Mouse (Mus musculus) spleen, postnatal 14 days (tissue): ENCODE data around the gene Mipep.

Experiments
- DNase-seq, 2 experiments: peaks; one replicate each; pipeline ENCODE4 v3.0.0; 2021 to 2022; ENCODE audit warnings: low spot score in 2 of 2

Gene Mipep

DNA sequence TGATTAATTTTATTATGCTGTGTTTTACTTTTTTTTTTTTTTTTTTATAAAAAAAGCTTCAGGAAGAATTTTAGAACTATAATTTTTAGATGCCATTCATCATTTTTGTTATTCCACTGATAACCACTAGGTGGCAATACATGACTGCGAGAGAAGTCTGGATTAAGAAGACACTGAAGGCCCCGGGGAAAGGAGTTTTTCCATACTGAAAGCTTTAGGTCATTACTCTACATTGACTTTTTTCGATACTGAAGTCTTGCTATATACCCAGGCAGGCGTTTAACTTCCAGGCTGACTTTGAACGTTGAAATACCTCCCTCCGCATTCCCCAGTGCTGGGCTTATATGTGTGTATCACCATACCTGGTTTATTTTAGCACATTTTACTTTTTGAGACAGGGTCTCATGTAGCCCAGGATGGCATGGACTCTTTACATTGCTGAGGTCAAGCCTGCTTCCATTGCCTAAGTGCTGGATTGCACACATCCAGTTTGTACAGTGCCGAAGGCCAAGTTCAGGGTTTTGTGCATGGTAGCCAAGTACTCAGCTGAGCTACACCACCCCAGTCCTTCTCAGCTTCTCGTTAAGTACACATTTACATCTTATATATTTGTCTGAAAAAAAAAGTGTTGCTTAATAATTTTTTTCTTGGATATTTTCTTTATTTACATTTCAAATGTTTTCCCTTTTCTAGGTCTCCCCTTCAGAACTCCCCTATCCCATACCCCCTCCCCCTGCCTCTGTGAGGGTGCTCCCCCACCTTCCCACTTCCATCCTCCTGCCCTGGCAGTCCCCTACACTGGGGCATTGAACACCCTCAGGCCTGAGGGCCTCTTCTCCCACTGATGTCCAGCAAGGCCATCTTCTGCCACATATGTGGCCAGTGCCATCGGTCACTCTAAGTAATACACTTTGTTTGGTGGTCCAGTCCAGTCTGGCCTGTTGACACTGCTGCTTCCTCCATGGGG is 15.7 kb downstream of the Mipep start:
- no peak for DNase-seq

DNA sequence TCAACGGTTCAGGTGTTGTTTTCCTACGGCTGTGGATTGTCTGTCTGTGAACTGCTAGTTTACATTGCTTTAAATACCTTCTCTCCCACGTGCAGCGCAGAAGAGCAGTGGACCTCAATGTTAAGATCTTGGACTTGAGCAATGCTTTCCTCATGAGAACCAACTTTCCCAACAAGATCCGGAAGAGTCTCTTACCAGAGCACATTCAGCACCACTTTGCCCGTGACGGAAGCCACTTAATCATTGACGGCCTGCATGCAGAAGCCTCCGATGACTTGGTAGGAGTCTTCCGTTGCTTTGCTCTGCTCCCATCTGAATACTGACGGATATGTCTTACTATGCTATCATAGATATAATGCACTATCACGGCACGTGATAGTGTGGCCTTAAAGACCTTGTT is 17.7 kb downstream of the Mipep start:
- no peak for DNase-seq

- DNase-seq, result no peak
Measured at GRCm38 (mm10) chr14:60804978-60805377, 20.6 kb downstream of the Mipep start.

DNA sequence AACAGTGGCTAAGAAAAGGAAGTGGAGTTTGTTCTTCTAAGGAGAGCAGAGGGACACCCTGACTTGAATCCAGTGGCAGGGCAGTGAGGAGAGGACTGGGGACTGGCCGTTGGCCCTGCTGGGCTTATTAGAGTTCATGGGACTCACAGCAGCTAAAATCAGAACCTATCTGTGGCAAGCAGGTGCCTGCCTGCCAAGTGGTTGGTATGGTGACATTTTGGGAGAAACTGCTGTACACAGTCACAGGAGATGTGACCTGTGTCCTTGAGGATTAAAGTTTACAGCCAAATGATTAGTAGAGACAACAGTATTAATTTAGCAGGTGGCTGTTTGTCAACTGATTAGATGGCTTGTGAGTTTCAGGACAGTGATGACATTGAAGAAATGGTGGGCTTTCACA is 21.5 kb downstream of the Mipep start:
- DNase-seq, result no peak

- no peak for DNase-seq
Measured at GRCm38 (mm10) chr14:60806891-60807344, 22.5 kb downstream of the Mipep start.

DNA sequence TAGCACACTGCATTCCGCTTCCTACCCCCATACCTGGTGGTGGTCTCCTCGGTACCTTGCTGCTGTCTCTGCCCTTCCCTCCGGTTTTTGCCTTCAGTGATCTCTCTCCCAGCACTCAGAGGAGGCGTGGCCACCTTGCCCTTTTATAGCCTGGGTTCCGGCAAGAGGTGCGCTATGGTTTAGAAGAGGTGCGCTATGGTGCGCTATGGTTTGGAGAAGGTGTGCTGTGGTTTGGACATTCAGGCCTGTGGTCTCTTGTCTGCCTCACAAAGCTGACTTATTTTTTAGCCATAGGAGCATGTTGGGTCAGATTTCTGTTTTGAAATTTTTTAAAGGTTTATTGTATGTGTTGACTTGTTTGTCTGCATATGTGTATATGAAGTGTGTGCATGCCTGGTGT is 25.5 kb downstream of the Mipep start:
- no peak for DNase-seq

DNA sequence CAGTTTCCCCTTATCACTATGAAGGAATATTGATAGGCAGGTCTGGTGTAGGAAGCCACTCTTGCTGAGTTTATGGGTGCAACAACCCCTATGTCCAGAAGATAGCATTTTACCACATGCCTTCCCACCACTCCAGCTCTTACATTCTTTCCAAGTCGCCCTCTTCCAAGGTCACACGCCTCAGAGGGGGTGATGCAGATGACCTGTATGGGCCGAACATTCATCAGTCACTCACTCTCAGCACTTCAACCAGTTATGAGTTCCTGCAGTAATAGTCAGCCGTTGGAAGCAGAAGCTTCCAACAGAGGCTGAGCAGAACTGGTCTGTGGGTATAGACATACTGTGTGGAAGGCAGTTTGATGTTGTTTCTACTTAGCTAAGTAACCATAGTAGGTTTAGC is 27.2 kb downstream of the Mipep start:
- no peak for DNase-seq

- no peak for DNase-seq
Measured at GRCm38 (mm10) chr14:60815098-60815497, 30.7 kb downstream of the Mipep start.

DNA sequence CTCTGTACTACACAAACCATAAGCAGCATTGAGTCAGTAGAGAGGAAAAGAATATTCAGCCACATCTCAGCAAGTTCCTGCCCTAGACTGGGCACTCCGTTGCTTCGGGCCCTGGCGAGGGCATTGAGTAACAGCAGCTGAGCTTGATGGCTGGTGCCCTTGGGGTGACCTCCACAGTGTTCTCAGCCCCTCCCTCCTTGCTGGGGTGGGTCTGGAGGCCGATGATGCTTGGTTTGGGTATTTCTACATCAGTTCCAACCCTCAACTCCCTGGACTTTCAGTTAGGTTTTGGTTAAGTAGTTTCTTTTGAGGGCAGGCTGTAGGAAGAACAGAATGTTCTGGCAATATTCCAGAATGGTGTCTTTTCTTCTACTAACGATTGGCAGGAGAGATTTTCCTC is 33.7 kb downstream of the Mipep start:
- DNase-seq, result no peak

DNA sequence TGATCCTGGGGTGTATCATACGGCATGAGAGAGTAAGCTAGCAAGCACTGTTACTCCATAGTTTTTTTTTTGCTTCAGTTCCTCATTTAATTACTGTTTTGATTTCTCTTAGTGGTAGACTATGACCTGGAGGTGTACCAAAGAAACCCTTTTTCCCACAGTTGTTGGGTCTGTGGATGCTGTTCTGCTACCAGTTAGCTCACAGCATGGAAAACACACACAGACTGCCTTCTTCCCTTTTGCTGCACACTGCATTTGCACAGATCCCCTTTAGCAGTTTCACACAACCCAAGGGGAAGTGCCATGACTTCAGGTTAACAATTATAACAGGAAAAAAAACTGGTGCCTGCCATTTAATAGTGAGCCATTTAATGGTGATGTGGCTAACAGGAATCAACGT is 45.7 kb downstream of the Mipep start:
- no peak for DNase-seq

DNA sequence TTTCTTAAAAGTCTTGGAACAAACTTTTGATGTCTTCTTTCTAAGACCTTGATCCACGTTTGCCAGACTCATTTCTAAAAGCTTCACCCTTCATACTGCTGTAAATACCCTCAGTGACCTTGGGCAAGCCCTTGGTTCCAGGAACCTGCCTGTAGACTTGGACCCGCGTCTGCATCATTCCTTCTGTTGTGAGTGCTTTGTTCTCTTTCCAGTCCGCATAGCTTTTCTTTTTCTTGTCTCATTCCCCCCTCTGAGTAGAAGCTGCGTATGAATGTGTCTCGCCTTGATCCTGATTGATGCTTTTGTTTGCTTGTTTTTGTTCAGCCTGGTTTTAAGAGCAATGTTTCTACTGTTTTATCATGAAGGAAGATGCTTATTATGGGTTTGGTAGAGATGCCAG is 52.3 kb downstream of the Mipep start:
- no peak for DNase-seq

DNA sequence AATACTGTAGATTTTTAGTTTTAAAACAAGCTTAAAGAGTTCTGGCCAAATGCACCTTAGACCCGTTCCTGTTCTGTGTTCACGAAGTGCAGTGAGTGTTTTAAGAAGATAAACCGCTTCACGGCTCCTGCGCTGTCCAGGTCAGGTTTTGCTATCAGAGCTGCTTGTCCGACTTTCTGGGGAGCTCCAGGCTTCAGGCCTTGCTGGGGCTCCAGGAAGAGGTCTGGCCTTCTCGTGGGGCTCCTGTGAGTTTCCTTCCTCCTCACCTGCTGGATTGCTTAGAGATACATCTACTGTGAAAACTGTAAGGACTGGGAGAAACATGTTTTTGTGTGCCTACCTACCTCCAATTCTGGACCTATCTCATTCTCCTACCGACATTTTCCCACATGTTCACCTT is 55.3 kb downstream of the Mipep start:
- DNase-seq, result no peak

DNA sequence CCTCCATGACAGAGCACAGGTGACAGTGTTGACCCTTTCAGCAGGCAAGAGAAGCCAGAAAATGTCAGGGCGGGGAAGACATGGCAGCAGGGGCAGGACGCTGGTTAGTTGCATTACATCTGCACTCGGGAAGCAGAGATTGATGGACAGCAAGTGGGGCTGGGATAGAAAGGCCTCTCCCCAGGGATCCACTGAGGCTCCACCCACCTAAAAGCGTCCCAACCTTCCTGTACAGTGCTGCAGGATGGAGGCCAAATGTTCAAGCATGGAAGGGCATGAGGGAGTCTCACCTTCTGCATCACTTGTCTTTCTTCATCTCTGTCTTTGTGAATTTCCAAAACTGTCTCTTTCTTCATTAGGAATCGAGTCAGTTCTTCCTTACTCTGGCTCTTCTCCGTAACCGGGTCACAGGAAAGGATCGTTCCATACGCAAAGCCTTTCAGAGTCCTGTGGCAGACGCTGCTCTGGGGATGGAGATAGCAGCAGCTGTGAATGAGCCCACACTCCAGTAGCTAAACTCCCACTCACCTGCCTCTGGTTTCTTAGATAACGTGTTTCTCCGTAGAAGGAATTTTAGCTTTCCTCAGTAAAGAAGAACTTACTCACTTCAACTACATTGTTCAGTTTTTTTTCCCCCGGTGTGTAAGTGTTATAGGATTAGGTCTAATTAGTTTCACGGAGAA is 57.7 kb downstream of the Mipep start:
- DNase-seq, result no peak

DNA sequence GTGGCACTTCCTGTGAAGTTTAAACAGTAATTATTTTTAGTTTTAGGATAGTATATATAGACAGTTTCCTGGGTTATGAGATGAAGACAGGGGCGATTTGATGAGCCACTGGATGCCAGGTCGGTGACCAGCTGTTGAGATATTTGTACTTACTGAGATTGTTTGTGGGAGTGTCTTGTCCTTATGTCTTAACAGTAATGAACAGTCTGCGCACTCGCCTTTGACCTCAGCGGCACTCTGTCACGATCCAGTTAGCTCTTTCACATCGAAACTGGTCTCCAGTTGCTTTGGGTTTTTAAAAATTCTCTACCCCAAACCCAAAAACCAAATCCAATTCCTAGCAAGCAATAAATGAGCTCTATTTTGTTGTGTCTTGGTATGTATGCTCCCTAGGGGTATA is 59.2 kb downstream of the Mipep start:
- no peak for DNase-seq

- DNase-seq, result no peak
Measured at GRCm38 (mm10) chr14:60845261-60846045, 61.1 kb downstream of the Mipep start.

- DNase-seq, result no peak
Measured at GRCm38 (mm10) chr14:60846174-60846573, 61.8 kb downstream of the Mipep start.

- no peak for DNase-seq
Measured at GRCm38 (mm10) chr14:60848194-60848593, 63.8 kb downstream of the Mipep start.

GRCm38 (mm10) chr14:60850101-60850500 is 65.7 kb downstream of the Mipep start:
- DNase-seq, result no peak

DNA sequence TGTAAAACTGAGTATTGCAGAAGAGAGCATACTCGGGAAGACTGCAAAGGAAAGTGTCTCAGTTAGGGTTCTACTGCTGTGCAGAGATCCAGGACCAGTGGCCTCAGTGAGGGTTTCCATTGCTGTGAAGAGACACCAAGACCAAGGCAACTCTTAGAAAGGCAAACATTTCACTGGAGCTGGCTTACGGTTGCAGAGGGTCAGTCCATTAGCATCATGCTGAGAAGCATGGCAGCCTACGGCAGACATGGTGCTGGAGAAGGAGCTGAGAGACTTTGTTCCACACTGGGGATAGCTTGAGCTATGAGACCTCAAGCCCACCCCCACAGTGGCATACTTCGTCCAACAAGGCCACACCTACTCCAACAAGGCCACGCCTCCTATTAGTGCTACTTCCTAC is 67.3 kb downstream of the Mipep start:
- no peak for DNase-seq

- DNase-seq, result no peak
Measured at GRCm38 (mm10) chr14:60856199-60856912, 72.0 kb downstream of the Mipep start.

DNA sequence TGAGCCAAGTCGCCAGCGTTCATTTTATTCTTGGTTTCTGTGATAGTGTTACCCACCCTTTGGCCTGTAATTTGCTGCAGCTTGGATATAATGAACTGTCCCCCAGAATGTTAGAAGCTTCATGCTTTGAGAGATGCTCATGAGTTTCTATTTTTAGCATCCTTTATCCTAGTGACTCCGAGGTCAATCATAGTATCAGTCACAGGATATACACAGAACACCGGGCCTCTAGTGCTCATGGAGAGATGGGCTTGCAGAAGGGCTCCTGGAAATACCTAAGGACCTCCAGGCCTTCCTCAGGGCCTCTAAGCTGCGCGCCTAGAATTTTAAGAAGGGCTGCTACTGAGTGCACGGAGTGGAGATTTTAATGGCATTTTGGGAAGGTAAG is 72.5 kb downstream of the Mipep start:
- no peak for DNase-seq

DNA sequence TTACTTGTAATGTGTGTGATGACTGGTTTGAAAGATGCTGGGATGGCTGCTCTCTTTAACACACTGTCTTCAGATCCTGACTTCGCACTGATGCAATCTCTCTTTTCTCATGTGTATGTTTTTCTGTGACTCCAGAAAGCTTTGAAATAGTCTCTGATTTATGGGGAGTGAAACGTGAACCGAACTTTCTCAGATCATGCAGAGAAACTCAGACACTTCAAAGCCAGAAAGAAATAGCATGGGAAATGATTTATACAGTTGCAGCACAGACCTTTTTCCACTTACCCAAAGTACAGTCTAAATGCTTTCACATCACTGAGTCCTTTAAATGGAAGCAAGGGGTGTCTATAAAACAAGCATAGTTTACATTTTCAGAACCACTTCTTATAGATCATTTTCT is 79.0 kb downstream of the Mipep start:
- no peak for DNase-seq
